8 mouse cellular contexts compared by ENCODE assay signal in genomic region chr1:178530301-178531078, GRCm38 (mm10). TPM values are rescaled to one million over a fixed set of nuclear protein-coding genes. Genes with fewer than 3 reads are reported as not detected.
DNase-seq lines count a peak whose midpoint lies in the region; ATAC-seq lines count a peak whose summit lies in the region.

No protein-coding gene starts in this region.

- peak overlapping the region; percentile 92 for H3K9ac ChIP-seq in embryonic facial prominence, embryonic 13.5 days
- H3K9ac ChIP-seq in limb, embryonic 12.5 days (replicated peaks): peak overlapping the region; percentile 89
- peak overlapping the region; percentile 75 for H3K9ac ChIP-seq in midbrain, embryonic 13.5 days (replicated peaks)

- ATAC-seq in embryonic facial prominence, embryonic 13.5 days (ENCODE audit: insufficient number of reproducible peaks, insufficient read depth, low FRiP score, low TSS enrichment, low read depth): peak; percentile 23
- peak; percentile 28; the same call in 1 of the 2 replicates for ATAC-seq in limb, embryonic 12.5 days (ENCODE audit: insufficient number of reproducible peaks, insufficient read depth, low FRiP score, low TSS enrichment, low read depth)
- peak; percentile 53 for ATAC-seq in midbrain, embryonic 13.5 days

- peak overlapping the region; percentile 98 for H3K4me2 ChIP-seq in embryonic facial prominence, embryonic 13.5 days
- H3K4me2 ChIP-seq in limb, embryonic 12.5 days: peak overlapping the region; percentile 99
- peak overlapping the region; percentile 99 for H3K4me2 ChIP-seq in midbrain, embryonic 13.5 days (replicated peaks)

- H3K27ac ChIP-seq in embryonic facial prominence, embryonic 13.5 days: peak overlapping the region; percentile 95
- H3K27ac ChIP-seq in limb, embryonic 12.5 days: peak overlapping the region; percentile 95
- peak overlapping the region; percentile 87 for H3K27ac ChIP-seq in midbrain, embryonic 13.5 days

- H3K4me1 ChIP-seq in embryonic facial prominence, embryonic 13.5 days: peaks cover 34% of the 10 kb centered on the region
- H3K4me1 ChIP-seq in limb, embryonic 12.5 days (replicated peaks): peaks cover 39% of the 10 kb centered on the region
- peaks cover 40% of the 10 kb centered on the region for H3K4me1 ChIP-seq in midbrain, embryonic 13.5 days (replicated peaks)

- under 1% methylated on average over 51 of the region's 62 CpGs for WGBS in embryonic facial prominence, embryonic 13.5 days
- WGBS in limb, embryonic 12.5 days: under 1% methylated on average over 60 of the region's 62 CpGs
- WGBS in midbrain, embryonic 13.5 days: under 1% methylated on average over 62 of the region's 62 CpGs

- DNase-seq in adrenal gland, postnatal 14 days: peak; percentile 90
- DNase-seq in heart, adult 9 months (ENCODE audit: low spot score in 2 of 2): peak; percentile 59 to 69
- DNase-seq in kidney, adult 8-10 months: peak; percentile 60 to 80
- DNase-seq in spleen, postnatal 10 days (ENCODE audit: low spot score in 2 of 2): peak; percentile 27 to 62
- DNase-seq in c-Kit-positive CD71-positive TER-119-positive erythroid progenitor cells, embryonic 14.5 days (ENCODE audit: low spot score): no peak

- peaks cover 21% of the 10 kb centered on the region for H3K36me3 ChIP-seq in embryonic facial prominence, embryonic 13.5 days
- H3K36me3 ChIP-seq in limb, embryonic 12.5 days: peaks cover 13% of the 10 kb centered on the region
- H3K36me3 ChIP-seq in midbrain, embryonic 13.5 days: 0 out of 2 replicates have a peak, but pooled peaks cover 3% of the 10 kb centered on the region

- 0 out of 2 replicates have a peak, but pooled peaks cover 3% of the 10 kb centered on the region for H3K9me3 ChIP-seq in embryonic facial prominence, embryonic 13.5 days
- peaks cover under 1% of the 10 kb centered on the region; the same call in 1 of the 2 replicates for H3K9me3 ChIP-seq in limb, embryonic 12.5 days
- no peaks in the 10 kb centered on the region for H3K9me3 ChIP-seq in midbrain, embryonic 13.5 days

- no peaks in the 10 kb centered on the region for H3K27me3 ChIP-seq in embryonic facial prominence, embryonic 13.5 days
- 0 out of 2 replicates have a peak, but pooled peaks cover 4% of the 10 kb centered on the region for H3K27me3 ChIP-seq in limb, embryonic 12.5 days
- peaks cover 18% of the 10 kb centered on the region for H3K27me3 ChIP-seq in midbrain, embryonic 13.5 days

- H3K4me3 ChIP-seq in embryonic facial prominence, embryonic 13.5 days: peak overlapping the region; percentile 87
- peak overlapping the region; percentile 87 for H3K4me3 ChIP-seq in limb, embryonic 12.5 days (replicated peaks)
- H3K4me3 ChIP-seq in midbrain, embryonic 13.5 days (replicated peaks): peak overlapping the region; percentile 67

RNA-seq across cellular contexts. Expression of gene Kif26b, which starts 1.6 kb away (rescaled TPM):
- total RNA-seq in adrenal gland, postnatal 14 days (2021): 3.0 and 4.7 TPM in 2 replicates
- polyA plus RNA-seq in embryonic facial prominence, embryonic 13.5 days (2015; fragmentation: Nextera tagmentation; extraction: Ambion mirVana): 26.0 and 28.6 TPM in 2 replicates
- polyA plus RNA-seq in limb, embryonic 12.5 days (2016; fragmentation: Nextera tagmentation; extraction: Ambion mirVana): 32.0 and 33.2 TPM in 2 replicates
- 5.4 and 5.7 TPM in 2 replicates for polyA plus RNA-seq in midbrain, embryonic 13.5 days (2015; fragmentation: Nextera tagmentation; extraction: Ambion mirVana)
